Mouse (Mus musculus): ENCODE measurements around the gene Wdr24.

DNA sequence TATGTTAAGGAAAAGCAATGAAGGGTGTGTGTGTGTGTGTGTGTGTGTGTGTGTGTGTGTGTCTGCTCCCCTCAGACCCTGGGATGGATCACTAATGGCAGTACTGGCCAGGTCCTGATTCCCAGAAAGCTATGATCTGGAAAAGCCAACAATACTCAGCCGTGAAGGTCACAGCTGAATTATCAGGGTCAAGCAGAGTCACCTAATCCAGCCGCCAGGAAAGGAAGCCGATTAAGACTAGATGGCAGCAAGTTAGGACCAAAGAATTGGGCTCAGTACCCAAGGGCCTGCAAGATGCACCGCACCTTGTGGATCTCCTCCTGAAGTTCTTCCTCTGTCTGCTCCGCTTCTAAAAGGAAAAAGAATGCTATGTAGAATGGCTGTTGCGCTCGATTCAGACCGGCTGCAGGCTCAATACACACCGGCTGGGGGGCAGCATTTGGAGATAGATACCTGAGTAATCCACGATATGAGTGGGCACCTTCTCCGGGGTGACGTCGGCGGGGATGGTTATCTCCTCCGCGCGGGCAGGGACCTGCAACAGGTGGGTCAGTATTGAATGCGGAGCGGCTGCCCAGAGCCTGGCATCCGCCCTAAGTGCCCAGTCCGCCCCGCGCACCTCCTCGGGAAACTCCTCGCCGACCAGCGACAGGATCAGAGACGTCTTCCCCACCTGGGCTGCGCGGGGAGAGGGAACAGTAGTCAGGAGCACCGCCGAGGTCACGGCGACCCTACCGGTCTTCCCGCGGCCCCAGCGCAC is 20.4 kb downstream of the Wdr24 start:
- TF ChIP-seq CTCF (IDR thresholded peaks at IDR 0.05; ENCODE audit: borderline replicate concordance, insufficient read depth, low read length), result no peak
- no peak for TF ChIP-seq POLR2A (IDR thresholded peaks at IDR 0.05; ENCODE audit: low read depth, low read length)
